Mouse (Mus musculus): ENCODE measurements around the gene Mpc1. TPM values are rescaled to one million over a fixed set of nuclear protein-coding genes. Genes with fewer than 3 reads are reported as not detected.
"Not testable (repeated sequence)": the region's sequence is repeated elsewhere in the genome, so short reads cannot be mapped to it uniquely, and the experiment has no call there.

Mpc1 gene
- polyA plus RNA-seq, 1 experiment from 2014 or later = 228 TPM

DNA sequence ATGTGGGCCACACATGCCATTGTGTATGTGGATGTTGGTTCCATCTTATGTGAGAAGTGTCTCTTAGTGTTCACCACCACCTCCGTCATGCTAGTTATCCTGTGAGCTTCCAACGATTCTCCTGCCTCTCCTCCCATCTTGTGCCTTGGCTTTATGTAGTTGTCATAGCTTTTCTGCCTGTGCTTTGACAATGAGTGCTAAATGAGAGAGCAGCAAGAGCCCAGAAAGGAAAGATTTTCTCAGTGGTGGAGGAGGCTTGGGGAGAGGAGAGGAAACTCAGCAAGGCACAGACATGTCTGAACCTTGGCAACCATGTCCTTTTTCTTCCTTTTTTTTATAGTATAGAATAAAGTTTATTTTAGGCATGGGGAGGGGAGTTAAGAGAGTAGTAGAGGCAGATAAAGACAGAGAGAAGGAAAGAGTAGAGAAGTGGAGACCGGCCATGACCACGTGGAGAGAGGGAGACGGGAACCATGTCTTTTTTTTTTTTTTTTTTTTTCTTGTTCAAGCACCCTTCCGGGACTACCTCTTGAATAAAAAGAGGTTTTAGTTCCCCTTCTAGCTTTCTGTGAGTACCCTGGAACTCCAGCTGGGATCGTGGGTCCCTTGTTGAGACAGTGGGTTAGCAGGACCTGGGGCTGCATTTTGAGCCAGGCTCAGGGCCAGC is 20.2 kb downstream of the Mpc1 start:
- H3K9me3 ChIP-seq (replicated peaks) = no peaks in the 10 kb centered on the region
- no peak overlapping the region for H3K4me2 ChIP-seq
- H3K36me3 ChIP-seq (ENCODE audit: poor library complexity, severe bottlenecking) = peaks cover 7% of the 10 kb centered on the region; the same call in 1 of the 2 replicates
- no peak overlapping the region for H3K9ac ChIP-seq
- no peak overlapping the region for H3K4me3 ChIP-seq
- H3K27me3 ChIP-seq = no peaks in the 10 kb centered on the region
- ATAC-seq = no peak
- no peak overlapping the region for H3K27ac ChIP-seq
- no peaks in the 10 kb centered on the region for H3K4me1 ChIP-seq
- WGBS = 78% methylated on average over 7 of the region's 7 CpGs

DNA sequence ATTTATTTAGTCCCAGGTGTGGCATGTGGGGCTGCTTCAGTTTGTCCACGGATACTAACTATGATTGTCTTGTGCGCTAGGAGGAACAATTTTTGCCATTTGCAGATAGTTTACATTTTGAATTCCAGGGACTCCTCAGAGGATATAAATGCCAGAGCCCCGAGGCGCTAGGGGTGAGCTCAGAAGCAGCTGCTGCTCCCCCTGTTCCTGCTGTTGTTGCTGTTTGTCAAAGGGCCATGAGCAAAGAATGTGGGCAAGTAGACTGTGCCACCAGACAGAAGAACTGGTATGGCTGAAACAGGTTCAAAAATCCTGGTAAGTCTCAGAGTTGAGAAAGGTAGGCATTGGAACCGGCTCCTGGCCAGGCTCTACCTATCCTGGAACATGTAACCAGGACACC is 21.0 kb downstream of the Mpc1 start:
- H3K27ac ChIP-seq = no peak overlapping the region
- no peak for ATAC-seq
- H3K4me3 ChIP-seq = no peak overlapping the region
- no peaks in the 10 kb centered on the region for H3K27me3 ChIP-seq
- no peak overlapping the region for H3K9ac ChIP-seq
- no peaks in the 10 kb centered on the region for H3K9me3 ChIP-seq (replicated peaks)
- H3K4me2 ChIP-seq = no peak overlapping the region
- H3K4me1 ChIP-seq = no peaks in the 10 kb centered on the region
- WGBS = 68% methylated on average over 5 of the region's 5 CpGs
- no peaks in the 10 kb centered on the region for H3K36me3 ChIP-seq (ENCODE audit: poor library complexity, severe bottlenecking)

- Histone ChIP-seq H3K9me3 (replicated peaks) (no peaks in the 10 kb centered on the region), H3K9ac (no peak overlapping the region), H3K4me3 (no peak overlapping the region), H3K4me2 (no peak overlapping the region), H3K27ac (no peak overlapping the region), H3K36me3 (ENCODE audit: poor library complexity, severe bottlenecking) (no peaks in the 10 kb centered on the region), H3K27me3 (no peaks in the 10 kb centered on the region), H3K4me1 (0 out of 2 replicates have a peak, but pooled peaks cover 2% of the 10 kb centered on the region)
- WGBS = 34% methylated on average over 3 of the region's 3 CpGs
- ATAC-seq = no peak
These were observed 23.1 kb downstream of the Mpc1 start for GRCm38 (mm10) chr17:8305801-8306200.

DNA sequence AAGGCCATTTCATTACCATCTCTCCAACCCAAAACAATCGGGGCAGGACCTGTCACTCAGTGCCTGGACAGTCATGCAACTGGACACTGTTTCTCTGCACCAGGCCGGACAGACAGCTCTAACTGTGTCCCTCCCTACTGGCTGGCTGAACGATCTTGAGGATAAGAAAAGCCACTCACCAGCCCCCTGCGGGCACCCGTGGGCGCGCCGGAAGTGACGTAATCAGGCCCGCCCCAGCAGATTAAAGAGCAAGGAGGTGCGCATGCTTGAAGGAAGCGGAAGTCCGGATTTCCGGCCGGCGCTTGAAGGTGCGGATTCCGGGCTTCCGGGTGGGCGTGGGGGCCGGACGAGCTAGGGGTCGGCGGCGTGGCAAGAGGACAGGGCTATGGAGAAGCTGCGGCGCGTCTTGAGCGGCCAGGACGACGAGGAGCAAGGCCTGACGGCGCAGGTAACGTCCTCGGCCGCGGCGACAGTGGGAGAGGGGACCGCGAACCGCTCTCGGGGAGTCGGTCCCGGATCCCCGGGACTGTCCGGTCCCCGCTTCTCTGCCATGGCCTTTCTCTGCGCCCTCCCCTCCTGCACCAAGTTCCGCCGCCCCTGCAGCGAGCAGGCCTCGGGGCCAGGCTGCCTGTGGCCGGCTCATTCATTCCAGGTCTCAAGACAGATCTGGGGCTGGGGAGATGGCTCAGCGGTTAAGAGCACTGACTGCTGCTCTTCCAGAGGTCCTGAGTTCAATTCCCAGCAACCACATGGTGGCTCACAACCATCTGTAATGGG is 28.3 kb downstream of the Mpc1 start, which contains the start of gene Sft2d1:
Sft2d1 (plus strand) TSS at position 265 of the 777 bp plus-strand sequence.
- Histone ChIP-seq H3K27ac (peak within 1 kb of the TSS; percentile 72; the same call in 1 of the 2 replicates), H3K9ac (peak within 1 kb of the TSS; percentile 81), H3K4me1 (peaks cover 27% of the 10 kb centered on the region), H3K4me3 (peak within 1 kb of the TSS; percentile 93), H3K4me2 (peak within 1 kb of the TSS; percentile 69), H3K27me3 (no peaks in the 10 kb centered on the region), H3K9me3 (replicated peaks) (no peaks in the 10 kb centered on the region), H3K36me3 (ENCODE audit: poor library complexity, severe bottlenecking) (no peaks in the 10 kb centered on the region)
- peak; percentile 97 for ATAC-seq
- WGBS = under 1% methylated on average over 44 of the region's 54 CpGs

DNA sequence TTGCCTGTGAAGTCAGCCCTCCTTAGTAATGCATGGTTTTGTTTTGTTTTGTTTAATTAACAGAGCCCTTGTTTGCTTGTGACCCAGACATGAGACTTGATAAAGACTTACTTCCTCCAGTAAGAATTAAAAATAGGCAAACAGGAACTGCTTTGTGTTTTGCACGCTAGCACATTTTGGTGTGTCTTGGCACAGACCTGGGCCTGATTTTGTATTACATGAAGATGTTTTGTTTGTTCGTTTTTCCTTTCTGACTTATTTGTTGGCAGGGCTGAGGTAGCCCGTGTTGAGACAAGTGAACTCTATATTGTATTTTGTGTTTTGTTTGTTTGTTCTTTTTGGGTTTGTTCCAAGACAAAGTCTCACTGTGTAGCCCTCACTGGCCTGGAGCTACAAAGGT is 29.0 kb downstream of the Mpc1 start:
- no peaks in the 10 kb centered on the region for H3K36me3 ChIP-seq (ENCODE audit: poor library complexity, severe bottlenecking)
- H3K4me1 ChIP-seq = peaks cover 27% of the 10 kb centered on the region
- 51% methylated on average over 3 of the region's 3 CpGs for WGBS
- H3K9me3 ChIP-seq (replicated peaks) = no peaks in the 10 kb centered on the region
- peak overlapping the region; percentile 93 for H3K4me3 ChIP-seq
- H3K9ac ChIP-seq = peak overlapping the region; percentile 81
- no peak for ATAC-seq
- H3K27me3 ChIP-seq = no peaks in the 10 kb centered on the region
- no peak overlapping the region for H3K27ac ChIP-seq
- H3K4me2 ChIP-seq = peak overlapping the region; percentile 69

DNA sequence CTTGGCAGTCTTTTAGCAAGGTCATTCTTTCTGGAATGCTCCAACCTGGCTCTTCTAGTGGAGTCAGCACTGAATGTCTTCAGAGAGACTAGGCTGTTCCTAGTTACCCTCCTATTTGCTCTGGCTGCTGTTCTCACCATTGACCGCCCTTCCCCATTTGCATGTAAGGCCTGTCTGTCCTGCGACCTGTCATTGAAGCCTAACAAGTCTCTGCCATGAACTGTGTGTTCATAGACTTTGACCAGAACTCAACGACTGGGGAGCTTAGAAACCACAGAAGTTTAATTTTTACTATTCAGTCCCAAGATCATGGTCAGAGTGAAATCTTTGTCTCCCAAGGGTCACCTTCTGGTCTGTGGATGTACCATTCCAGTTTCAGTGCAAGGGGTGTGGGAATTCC is 31.3 kb downstream of the Mpc1 start:
- Histone ChIP-seq H3K9me3 (replicated peaks) (no peaks in the 10 kb centered on the region), H3K9ac (no peak overlapping the region), H3K27ac (no peak overlapping the region), H3K27me3 (no peaks in the 10 kb centered on the region), H3K36me3 (ENCODE audit: poor library complexity, severe bottlenecking) (0 out of 2 replicates have a peak, but pooled peaks cover 4% of the 10 kb centered on the region), H3K4me1 (peaks cover 27% of the 10 kb centered on the region), H3K4me3 (no peak overlapping the region), H3K4me2 (no peak overlapping the region)
- ATAC-seq = no peak
- 86% methylated on average over 3 of the region's 3 CpGs for WGBS

DNA sequence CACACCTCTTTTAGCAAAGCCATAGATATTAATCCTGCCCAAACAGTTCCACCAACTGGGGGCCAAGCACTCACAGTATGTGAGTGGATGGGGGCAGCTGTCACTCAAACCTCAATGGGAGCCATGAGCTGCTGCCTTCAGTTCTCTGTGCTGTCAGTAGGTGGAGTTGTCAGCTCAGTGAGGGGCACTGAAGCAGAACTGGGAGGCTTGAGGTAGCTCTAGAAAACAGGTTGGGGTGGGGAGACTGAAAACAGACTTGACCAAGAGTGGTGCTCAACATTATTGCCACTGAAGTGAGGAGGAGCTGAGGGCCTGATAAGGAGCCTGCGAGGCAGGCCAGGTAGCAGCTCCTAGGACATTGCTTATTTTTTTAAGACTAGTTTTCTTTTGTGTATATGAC is 33.5 kb downstream of the Mpc1 start:
- no peak overlapping the region for H3K9ac ChIP-seq
- no peaks in the 10 kb centered on the region for H3K9me3 ChIP-seq (replicated peaks)
- WGBS = 88% methylated on average over 1 of the region's 1 CpGs
- ATAC-seq = no peak
- no peak overlapping the region for H3K4me2 ChIP-seq
- H3K4me3 ChIP-seq = no peak overlapping the region
- H3K4me1 ChIP-seq = peaks cover 25% of the 10 kb centered on the region
- H3K36me3 ChIP-seq (ENCODE audit: poor library complexity, severe bottlenecking) = peaks cover 8% of the 10 kb centered on the region; the same call in 1 of the 2 replicates
- H3K27me3 ChIP-seq = no peaks in the 10 kb centered on the region
- no peak overlapping the region for H3K27ac ChIP-seq

GRCm38 (mm10) chr17:8326877-8327276 is 44.2 kb downstream of the Mpc1 start:
- H3K27ac ChIP-seq; ATAC-seq; H3K9ac ChIP-seq; H3K9me3 ChIP-seq (replicated peaks); H3K4me1 ChIP-seq; H3K27me3 ChIP-seq; H3K4me3 ChIP-seq; H3K4me2 ChIP-seq: not testable (repeated sequence)
- H3K36me3 ChIP-seq (ENCODE audit: poor library complexity, severe bottlenecking) = peaks cover 41% of the 10 kb centered on the region
- 87% methylated on average over 10 of the region's 11 CpGs for WGBS

DNA sequence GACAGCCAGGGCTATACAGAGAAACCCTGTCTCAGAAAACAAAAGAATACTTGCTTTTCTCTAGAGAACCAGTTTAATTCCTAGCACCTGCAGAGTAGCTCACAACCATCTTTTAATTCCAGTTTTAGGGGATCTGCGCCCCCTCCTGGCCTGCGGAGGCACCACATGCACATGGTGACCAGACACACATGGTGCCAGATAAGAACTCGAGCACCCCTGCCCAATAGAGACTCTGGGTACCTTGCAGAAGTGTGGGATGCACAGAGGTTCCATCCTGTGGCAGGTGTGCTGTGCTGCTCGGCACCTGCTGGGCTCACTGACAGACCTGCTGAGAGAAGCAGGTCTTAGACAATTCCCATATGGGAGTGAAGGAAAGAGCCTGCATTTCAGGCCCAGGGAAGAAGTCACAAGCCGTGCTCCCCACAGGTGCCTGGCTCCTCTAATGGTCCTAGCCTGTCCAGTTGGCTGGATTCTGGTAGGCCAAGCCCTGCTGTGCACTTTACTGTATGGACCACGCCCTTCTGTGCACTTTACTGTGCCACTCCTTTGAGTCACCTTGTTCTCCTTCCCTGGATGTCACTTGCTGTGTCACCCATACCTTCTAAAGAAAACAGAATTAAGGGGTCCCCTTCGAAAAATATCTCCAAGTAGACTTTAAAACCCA is 45.9 kb downstream of the Mpc1 start:
- Histone ChIP-seq H3K4me1 (no peaks in the 10 kb centered on the region), H3K27ac (no peak overlapping the region), H3K9ac (no peak overlapping the region), H3K27me3 (no peaks in the 10 kb centered on the region), H3K36me3 (ENCODE audit: poor library complexity, severe bottlenecking) (peaks cover 34% of the 10 kb centered on the region), H3K4me2 (no peak overlapping the region), H3K9me3 (replicated peaks) (no peaks in the 10 kb centered on the region), H3K4me3 (no peak overlapping the region)
- 65% methylated on average over 7 of the region's 7 CpGs for WGBS
- no peak for ATAC-seq

DNA sequence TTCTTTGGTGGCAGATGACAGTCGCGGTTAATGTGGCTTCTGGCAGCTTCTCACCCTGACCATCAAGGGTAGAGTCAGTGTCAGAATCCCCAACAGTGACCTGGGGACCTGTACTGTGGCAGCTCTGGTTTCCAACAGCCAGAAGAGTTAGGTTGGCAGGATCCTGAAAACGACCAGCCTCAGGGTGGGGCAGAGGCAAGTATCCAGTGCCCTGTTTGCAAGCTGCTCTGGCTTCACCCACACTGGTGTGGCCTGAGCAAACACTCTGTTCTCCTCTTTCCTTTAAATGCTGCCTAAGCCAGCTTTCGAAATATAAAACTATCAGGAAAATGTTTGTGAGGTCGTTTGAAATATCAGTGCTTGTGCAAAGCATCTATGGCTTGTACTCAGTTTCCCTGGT is 47.9 kb downstream of the Mpc1 start:
- H3K4me3 ChIP-seq = no peak overlapping the region
- H3K9me3 ChIP-seq (replicated peaks) = no peaks in the 10 kb centered on the region
- no peaks in the 10 kb centered on the region for H3K27me3 ChIP-seq
- ATAC-seq = no peak
- no peak overlapping the region for H3K4me2 ChIP-seq
- no peaks in the 10 kb centered on the region for H3K4me1 ChIP-seq
- WGBS = 72% methylated on average over 5 of the region's 5 CpGs
- H3K9ac ChIP-seq = no peak overlapping the region
- H3K27ac ChIP-seq = no peak overlapping the region
- peaks cover 17% of the 10 kb centered on the region for H3K36me3 ChIP-seq (ENCODE audit: poor library complexity, severe bottlenecking)

- H3K4me1 ChIP-seq = peaks cover 26% of the 10 kb centered on the region
- H3K4me3 ChIP-seq; H3K27ac ChIP-seq; ATAC-seq; H3K4me2 ChIP-seq; H3K36me3 ChIP-seq (ENCODE audit: poor library complexity, severe bottlenecking); H3K9me3 ChIP-seq (replicated peaks); H3K9ac ChIP-seq: not testable (repeated sequence)
- WGBS = 91% methylated on average over 1 of the region's 5 CpGs
- H3K27me3 ChIP-seq = peaks cover 26% of the 10 kb centered on the region
These were observed 54.5 kb downstream of the Mpc1 start, which contains the start of gene Prr18 for GRCm38 (mm10) chr17:8337159-8337558. TSS of gene Prr18 (plus strand) at chr17:8337459.

Data from forebrain, embryonic 13.5 days (tissue).